Mouse (Mus musculus) layer of hippocampus, adult 2 months (tissue): ENCODE data around the gene Btg3. TPM values are rescaled to one million over a fixed set of nuclear protein-coding genes. Genes with fewer than 3 reads are reported as not detected.
"Not testable (repeated sequence)": the region's sequence is repeated elsewhere in the genome, so short reads cannot be mapped to it uniquely, and the experiment has no call there.

Experiments used
- DNase-seq, 2 experiments: peaks; one replicate each; pipeline ENCODE4 v3.0.0; 2022; ENCODE audit warnings: low spot score in 2 of 2
- H3K27ac ChIP-seq: fragments of 200-600 bp; 2 replicates; pipeline ENCODE4 v1.8.1; 2022
- H3K4me3 ChIP-seq: fragments of 200-600 bp; 2 replicates; pipeline ENCODE4 v1.8.1; 2022; ENCODE audit warnings: mild to moderate bottlenecking
- CTCF ChIP-seq: fragments of 200-600 bp; conservative IDR thresholded peaks from 2 replicates; pipeline ENCODE4 v1.8.1; 2022; ENCODE audit warnings: antibody characterized with exemption, mild to moderate bottlenecking, moderate library complexity
- total RNA-seq, 2 experiments: library from RNA; stranded (reverse); gene quantifications; 2 replicates each; pipeline ENCODE4 v1.2.3; 2021

The Btg3 gene
- total RNA-seq, 2 experiments from 2014 or later, result 16.5 to 17.7 TPM

- no peak; the same call in 1 of the 2 replicates for TF ChIP-seq CTCF
- peak overlapping the region; percentile 88 for H3K4me3 ChIP-seq
- peak overlapping the region; percentile 84 for H3K27ac ChIP-seq
- peak; percentile 14 to 44 for DNase-seq
Observed at GRCm38 (mm10) chr16:78375821-78376691, 936 bp downstream of the Btg3 start.

GRCm38 (mm10) chr16:78375222-78375621 is 1.8 kb downstream of the Btg3 start:
- 0 out of 2 replicates have a peak overlapping the region, but pooled peaks have one; percentile 10 for H3K27ac ChIP-seq
- no peak for DNase-seq
- 0 out of 2 replicates have a peak, but pooled peaks have one; percentile 14 for TF ChIP-seq CTCF
- peak overlapping the region; percentile 88 for H3K4me3 ChIP-seq

DNA sequence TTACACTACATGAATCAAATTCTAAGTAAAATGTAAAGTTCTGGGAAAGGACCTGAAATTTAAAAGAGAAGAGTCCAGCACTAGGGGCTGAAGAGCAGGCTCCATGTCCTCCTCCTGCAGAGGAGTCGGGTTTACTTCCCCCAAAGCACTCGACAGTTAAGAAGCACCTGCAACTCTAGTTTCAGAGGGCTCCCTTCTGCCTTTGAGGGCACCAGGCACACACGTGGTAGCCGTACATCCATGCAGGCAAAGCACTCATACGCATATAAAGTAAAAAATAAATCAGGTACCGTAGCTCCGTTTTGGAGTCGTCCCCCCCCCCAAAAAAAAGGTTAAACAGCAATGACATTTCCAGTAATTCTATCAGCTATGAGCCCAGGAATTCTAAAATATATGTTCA is 3.2 kb downstream of the Btg3 start:
- no peak for DNase-seq
- Histone ChIP-seq H3K27ac (no peak overlapping the region), H3K4me3 (no peak overlapping the region)
- no peak for TF ChIP-seq CTCF

DNA sequence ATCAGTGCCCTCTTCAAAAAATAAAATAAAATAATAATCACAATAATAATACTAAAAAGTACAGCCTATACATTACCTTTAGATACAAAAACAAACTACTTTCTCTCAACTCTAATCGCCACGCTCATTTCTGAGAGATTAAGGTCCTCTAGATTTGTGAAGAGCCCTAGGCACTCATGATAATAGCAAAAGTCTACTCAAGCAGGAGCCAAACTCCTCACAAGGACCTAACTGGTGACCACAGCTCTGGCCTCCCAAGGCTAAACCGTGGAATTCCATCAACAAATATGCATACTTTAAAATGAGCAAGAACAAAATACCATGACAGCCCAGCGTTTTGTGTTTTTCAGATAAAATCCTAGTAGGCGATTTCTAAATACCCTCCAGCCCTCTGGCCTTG is 4.2 kb downstream of the Btg3 start:
- TF ChIP-seq CTCF, result no peak
- Histone ChIP-seq H3K27ac (no peak overlapping the region), H3K4me3 (no peak overlapping the region)
- DNase-seq, result no peak

- no peak for TF ChIP-seq CTCF
- Histone ChIP-seq H3K27ac (no peak overlapping the region), H3K4me3 (no peak overlapping the region)
- DNase-seq, result no peak
Observed at GRCm38 (mm10) chr16:78371491-78372046, 5.4 kb downstream of the Btg3 start.

- not testable (repeated sequence) for H3K27ac ChIP-seq, DNase-seq, H3K4me3 ChIP-seq
Observed at GRCm38 (mm10) chr16:78364554-78364953, 12.4 kb downstream of the Btg3 start.

DNA sequence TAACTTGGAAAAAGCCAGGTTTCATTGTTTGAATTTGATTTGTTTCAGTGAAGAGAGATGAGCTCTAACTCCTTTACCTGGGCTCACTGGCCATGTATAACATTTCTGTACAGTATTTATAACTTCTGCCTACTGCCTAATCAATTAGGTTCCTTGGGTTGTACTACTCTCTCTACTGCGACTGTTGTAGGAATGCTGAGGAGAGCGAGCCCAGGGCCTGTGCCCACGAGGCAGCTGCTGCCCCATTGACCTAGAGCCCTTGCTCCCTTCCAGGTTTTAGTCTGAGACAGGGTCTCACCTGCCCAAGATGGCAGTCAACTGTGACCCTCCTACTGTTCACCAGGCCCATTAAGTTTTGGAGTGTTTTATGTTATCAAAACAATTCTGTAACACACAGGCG is 15.5 kb downstream of the Btg3 start:
- no peak overlapping the region for H3K4me3 ChIP-seq
- TF ChIP-seq CTCF, result no peak
- no peak for DNase-seq
- H3K27ac ChIP-seq, result no peak overlapping the region

- Histone ChIP-seq H3K4me3 (no peak overlapping the region), H3K27ac (no peak overlapping the region)
- peak; percentile 65 for TF ChIP-seq CTCF
- no peak for DNase-seq
Observed at GRCm38 (mm10) chr16:78357757-78358156, 19.2 kb downstream of the Btg3 start.

GRCm38 (mm10) chr16:78347328-78347926 is 29.6 kb downstream of the Btg3 start:
- no peak for TF ChIP-seq CTCF
- Histone ChIP-seq H3K27ac (no peak overlapping the region), H3K4me3 (no peak overlapping the region)
- DNase-seq, result no peak

DNA sequence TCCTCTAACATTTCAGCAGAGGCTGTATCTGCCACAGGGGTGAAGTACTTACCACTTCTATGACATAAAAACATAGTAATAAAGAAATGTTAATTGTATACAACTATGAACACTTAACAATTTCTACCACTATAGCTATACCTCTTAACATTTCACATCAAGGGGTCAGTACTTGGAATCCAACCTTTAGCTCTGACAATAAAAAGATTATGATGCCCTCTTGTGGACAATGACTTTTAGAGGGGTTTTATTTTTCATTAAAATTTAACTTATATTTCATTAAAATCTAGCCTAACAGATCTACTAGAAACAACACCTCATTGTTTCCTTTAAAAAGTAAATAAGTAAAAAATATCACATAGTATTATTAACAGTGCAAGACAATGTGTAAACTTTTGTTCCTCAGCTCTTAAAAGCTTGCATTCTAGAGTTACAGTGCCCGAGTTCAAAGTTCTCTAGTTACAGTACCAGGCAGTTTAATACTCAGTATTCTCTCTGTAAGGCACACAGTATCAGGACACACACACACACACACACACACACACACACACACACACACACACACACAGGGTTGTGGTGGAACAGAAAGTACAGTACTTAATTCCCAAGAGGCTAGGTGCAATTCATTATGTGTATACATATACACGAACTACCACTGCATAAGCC is 30.2 kb downstream of the Btg3 start:
- TF ChIP-seq CTCF, result peak; percentile 73
- DNase-seq, result no peak
- Histone ChIP-seq H3K27ac (no peak overlapping the region), H3K4me3 (no peak overlapping the region)

- H3K4me3 ChIP-seq, result no peak overlapping the region
- no peak for DNase-seq
- H3K27ac ChIP-seq, result no peak overlapping the region
- TF ChIP-seq CTCF, result no peak
Observed at GRCm38 (mm10) chr16:78343792-78344191, 33.2 kb downstream of the Btg3 start.

DNA sequence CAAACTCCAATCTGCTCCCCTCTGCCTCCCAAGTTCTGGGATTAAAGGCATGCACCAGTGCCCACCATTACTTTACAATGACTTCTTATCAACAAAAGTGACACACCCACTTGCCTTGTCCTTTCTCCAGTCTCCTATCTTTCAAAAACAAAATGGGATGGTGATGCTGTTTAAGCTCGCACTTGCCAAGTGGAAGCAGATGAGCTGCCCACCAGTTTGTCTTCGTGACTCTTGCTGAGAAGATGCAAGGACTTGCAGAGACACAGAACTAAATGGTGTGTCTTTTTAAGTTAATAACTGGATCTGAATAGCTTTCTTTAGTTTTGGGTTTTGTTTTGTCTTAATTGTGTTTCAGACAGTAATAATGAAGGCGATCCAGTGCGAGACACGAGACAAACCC is 34.2 kb downstream of the Btg3 start:
- DNase-seq, result no peak
- no peak for TF ChIP-seq CTCF
- Histone ChIP-seq H3K4me3 (no peak overlapping the region), H3K27ac (no peak overlapping the region)

DNA sequence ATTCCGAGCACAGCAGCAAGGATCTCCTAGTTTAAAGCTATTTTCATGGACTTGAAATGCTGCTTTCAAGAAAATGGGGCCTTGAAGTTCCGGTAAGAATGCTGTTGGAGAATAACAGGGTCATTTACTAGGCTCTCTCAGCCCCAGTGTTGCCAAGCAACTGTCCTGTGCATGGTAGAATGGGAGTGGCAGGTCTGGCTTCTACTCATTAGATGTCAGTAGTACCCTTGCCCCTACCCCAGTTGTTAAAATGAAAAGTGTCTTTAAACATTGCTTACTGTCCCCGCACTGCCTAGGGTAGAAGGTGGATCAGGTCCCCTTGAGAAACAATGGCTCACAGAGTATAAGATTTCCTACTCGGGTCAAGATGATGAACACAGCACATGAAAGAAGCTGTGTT is 35.6 kb downstream of the Btg3 start:
- Histone ChIP-seq H3K4me3 (no peak overlapping the region), H3K27ac (no peak overlapping the region)
- no peak for DNase-seq
- no peak for TF ChIP-seq CTCF
